Mouse (Mus musculus) MEL (cell line): Measurements from ENCODE around the gene Gm11172.

Experiments
- CHD1 ChIP-seq: IDR thresholded peaks from 2 replicates; pipeline ENCODE4 v1.6.1; 2012; ENCODE audit warnings: low read depth, mild to moderate bottlenecking, inconsistent platforms, low read length, improper control_type of control experiment
- CTCF ChIP-seq, 3 experiments: IDR thresholded peaks in 2 of 3; conservative IDR thresholded peaks in 1 of 3; 2 replicates each; pipeline ENCODE4 v1.5.1; 2011 to 2012; ENCODE audit warnings: low read length in 3 of 3, low read depth in 2 of 3, mild to moderate bottlenecking in 2 of 3, improper control_type of control experiment in 1 of 3, inconsistent platforms in 1 of 3, mixed read lengths in 1 of 3, moderate library complexity in 1 of 3; ENCODE audit not compliant: control insufficient read depth in 1 of 3, insufficient read depth in 1 of 3, poor library complexity in 1 of 3, severe bottlenecking in 1 of 3
- ELF1 ChIP-seq: IDR thresholded peaks from 2 replicates; pipeline ENCODE4 v1.6.1; 2014; ENCODE audit warnings: low read depth, mild to moderate bottlenecking, inconsistent platforms, low read length, improper control_type of control experiment, moderate library complexity
- MAX ChIP-seq: IDR thresholded peaks from 2 replicates; pipeline ENCODE4 v1.6.1; 2011; ENCODE audit warnings: low read length, improper control_type of control experiment
- NELFE ChIP-seq: IDR thresholded peaks from 2 replicates; pipeline ENCODE4 v1.6.1; 2011; ENCODE audit warnings: low read depth, low read length, improper control_type of control experiment
- TBP ChIP-seq: IDR thresholded peaks from 2 replicates; pipeline ENCODE4 v1.8.0; 2011; ENCODE audit warnings: low read depth, low read length, improper control_type of control experiment
- TCF12 ChIP-seq: IDR thresholded peaks from 2 replicates; pipeline ENCODE4 v1.6.1; 2014; ENCODE audit warnings: low read depth, mild to moderate bottlenecking, inconsistent platforms, low read length, improper control_type of control experiment, moderate library complexity
- UBTF ChIP-seq: IDR thresholded peaks from 2 replicates; pipeline ENCODE4 v1.6.1; 2012; ENCODE audit warnings: low read depth, mild to moderate bottlenecking, inconsistent platforms, low read length, improper control_type of control experiment, moderate library complexity, borderline replicate concordance; ENCODE audit not compliant: insufficient read depth
- ZMIZ1 ChIP-seq: IDR thresholded peaks from 2 replicates; pipeline ENCODE4 v1.6.1; 2012; ENCODE audit warnings: low read depth, mild to moderate bottlenecking, inconsistent platforms, low read length, improper control_type of control experiment, moderate library complexity
- ZNF384 ChIP-seq: IDR thresholded peaks from 2 replicates; pipeline ENCODE4 v1.6.1; 2012; ENCODE audit warnings: low read depth, mild to moderate bottlenecking, inconsistent platforms, low read length, improper control_type of control experiment

DNA sequence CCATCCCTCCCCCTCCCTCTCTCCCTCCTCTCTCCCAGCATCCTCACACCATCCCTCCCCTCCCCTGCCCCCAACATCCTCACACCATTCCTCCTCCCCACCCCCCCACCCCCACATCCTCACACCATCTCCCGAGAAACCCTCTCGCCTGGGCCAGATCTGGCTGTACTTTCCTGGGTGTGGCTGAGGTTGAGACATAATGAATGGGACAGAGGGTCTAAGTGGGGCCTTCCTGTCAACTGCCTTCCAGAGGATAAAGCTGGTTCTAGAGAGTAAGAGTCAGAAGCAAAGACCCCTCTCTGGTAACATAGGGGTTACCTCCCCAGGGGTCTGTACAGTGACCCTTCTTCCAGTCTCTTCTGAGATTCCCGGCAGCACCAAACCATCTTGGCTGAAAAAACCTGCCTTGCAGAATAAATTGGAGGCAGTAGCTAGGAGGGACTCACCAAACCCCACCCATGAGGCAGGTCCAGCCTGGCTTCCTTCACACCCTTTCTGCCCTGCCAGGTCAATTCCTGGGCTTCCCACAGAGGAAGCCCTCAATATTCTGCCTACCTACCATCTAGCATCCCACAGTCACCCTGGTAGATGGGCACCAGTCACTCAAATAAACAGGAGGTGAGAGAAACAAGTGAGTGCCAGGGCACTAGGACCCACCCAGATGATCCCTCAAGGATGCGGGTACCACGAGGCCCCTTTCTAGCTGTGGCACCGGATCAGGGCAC is 49.0 kb upstream of the Gm11172 start:
- TF ChIP-seq TBP: no peak
- TF ChIP-seq CTCF (IDR thresholded peaks at IDR 0.05 in 2 of 3, conservative IDR thresholded peaks at IDR 0.05 in 1 of 3; ENCODE audit: control insufficient read depth in 1 of 3, insufficient read depth in 1 of 3, low read depth in 2 of 3, low read length in 3 of 3, poor library complexity in 1 of 3, severe bottlenecking in 1 of 3): no peak
- no peak for TF ChIP-seq CHD1
- no peak for TF ChIP-seq ELF1
- no peak for TF ChIP-seq ZMIZ1
- TF ChIP-seq UBTF: no peak
- TF ChIP-seq MAX: no peak
- no peak for TF ChIP-seq NELFE
- no peak for TF ChIP-seq ZNF384
- no peak for TF ChIP-seq TCF12
